Mouse (Mus musculus) splenic B cell, adult 2 months (primary cell): ENCODE data around the gene Kcnq5.
"Not testable (repeated sequence)": the region's sequence is repeated elsewhere in the genome, so short reads cannot be mapped to it uniquely, and the experiment has no call there.

Experiments
- DNase-seq: peaks from one replicate; pipeline ENCODE4 v3.0.0-alpha.2; 2011; ENCODE audit warnings: low read depth, low spot score
- H3K27me3 ChIP-seq: 2 replicates; pipeline ENCODE4 v1.6.1; 2012; ENCODE audit warnings: mild to moderate bottlenecking, low read length, moderate library complexity, mixed read lengths; ENCODE audit not compliant: control insufficient read depth, poor library complexity, insufficient read depth, severe bottlenecking
- H3K36me3 ChIP-seq: 2 replicates; pipeline ENCODE4 v1.6.1; 2012; ENCODE audit warnings: mild to moderate bottlenecking, low read length, moderate library complexity, mixed read lengths; ENCODE audit not compliant: control insufficient read depth, poor library complexity, insufficient read depth, severe bottlenecking

The Kcnq5 gene

GRCm38 (mm10) chr1:21634013-21634412, 327.7 kb downstream of the Kcnq5 start:
- no peaks in the 10 kb centered on the region for H3K27me3 ChIP-seq
- no peaks in the 10 kb centered on the region for H3K36me3 ChIP-seq
- no peak for DNase-seq

DNA sequence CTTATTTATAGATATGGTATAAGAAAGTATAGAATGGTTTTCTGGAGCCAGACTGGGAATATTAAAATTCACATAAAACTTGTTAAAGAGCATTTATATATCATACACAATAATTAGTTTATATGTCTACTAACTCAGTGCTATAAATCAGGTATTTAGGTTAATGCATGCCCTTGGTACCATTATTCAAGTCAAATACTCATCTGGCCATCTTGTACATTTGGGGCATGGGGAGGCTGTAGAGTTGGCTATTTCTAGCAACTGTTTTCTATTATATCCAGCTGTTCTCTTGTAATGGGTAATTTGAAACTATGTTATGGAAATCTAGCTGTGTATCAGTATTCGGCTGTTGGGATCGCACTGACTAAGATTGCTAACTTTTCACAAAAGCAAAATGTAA, 339.3 kb downstream of the Kcnq5 start:
- DNase-seq, result no peak
- Histone ChIP-seq H3K27me3 (no peaks in the 10 kb centered on the region), H3K36me3 (no peaks in the 10 kb centered on the region)

- no peaks in the 10 kb centered on the region for H3K27me3 ChIP-seq
- DNase-seq, result no peak
- H3K36me3 ChIP-seq, result no peaks in the 10 kb centered on the region
These were observed 339.7 kb downstream of the Kcnq5 start for GRCm38 (mm10) chr1:21622039-21622438.

GRCm38 (mm10) chr1:21618712-21619111, 343.0 kb downstream of the Kcnq5 start:
- DNase-seq, result peak; percentile 23
- H3K36me3 ChIP-seq, result no peaks in the 10 kb centered on the region
- no peaks in the 10 kb centered on the region for H3K27me3 ChIP-seq

DNA sequence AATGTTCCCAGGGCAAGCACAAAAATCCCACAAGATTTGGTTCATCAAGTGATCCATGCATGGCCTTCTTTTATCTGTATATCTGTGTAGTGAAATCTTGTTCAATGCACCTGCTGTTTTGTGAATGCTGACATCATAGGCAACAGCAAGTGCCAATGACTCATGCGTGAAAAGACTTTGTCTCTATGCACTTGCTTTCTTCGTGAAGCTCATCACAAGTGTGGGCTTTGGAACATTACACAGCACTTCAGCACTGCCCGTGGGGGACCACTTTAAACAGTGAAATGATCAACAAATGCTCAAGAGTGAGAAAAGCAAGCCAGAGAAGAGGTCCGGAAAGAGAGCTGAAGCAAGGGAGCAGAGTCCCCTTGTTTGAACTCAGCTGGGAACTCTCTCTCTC, 345.1 kb downstream of the Kcnq5 start:
- Histone ChIP-seq H3K36me3 (no peaks in the 10 kb centered on the region), H3K27me3 (no peaks in the 10 kb centered on the region)
- no peak for DNase-seq

DNA sequence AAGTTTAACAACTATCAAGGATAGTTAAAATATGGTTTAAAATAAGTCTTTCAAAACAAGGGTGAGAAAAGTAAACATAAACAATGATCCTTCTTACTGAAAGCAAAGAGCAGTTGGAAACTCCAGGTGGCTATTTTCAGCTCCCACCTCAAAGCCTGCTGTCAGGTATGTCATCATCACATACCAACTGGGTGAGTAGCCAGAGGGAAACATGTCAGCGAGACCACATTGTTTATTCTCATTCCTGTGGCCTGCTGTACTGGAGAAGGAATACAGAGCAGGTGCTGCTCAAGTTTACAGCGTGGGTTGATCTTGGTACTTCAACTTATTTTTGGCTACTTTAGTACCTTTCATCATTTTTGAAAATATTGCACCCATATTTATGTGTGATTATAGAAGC, 347.8 kb downstream of the Kcnq5 start:
- no peaks in the 10 kb centered on the region for H3K27me3 ChIP-seq
- no peak for DNase-seq
- H3K36me3 ChIP-seq, result no peaks in the 10 kb centered on the region

- no peak for DNase-seq
- no peaks in the 10 kb centered on the region for H3K36me3 ChIP-seq
- no peaks in the 10 kb centered on the region for H3K27me3 ChIP-seq
These were observed 357.7 kb downstream of the Kcnq5 start for GRCm38 (mm10) chr1:21604003-21604402.

DNA sequence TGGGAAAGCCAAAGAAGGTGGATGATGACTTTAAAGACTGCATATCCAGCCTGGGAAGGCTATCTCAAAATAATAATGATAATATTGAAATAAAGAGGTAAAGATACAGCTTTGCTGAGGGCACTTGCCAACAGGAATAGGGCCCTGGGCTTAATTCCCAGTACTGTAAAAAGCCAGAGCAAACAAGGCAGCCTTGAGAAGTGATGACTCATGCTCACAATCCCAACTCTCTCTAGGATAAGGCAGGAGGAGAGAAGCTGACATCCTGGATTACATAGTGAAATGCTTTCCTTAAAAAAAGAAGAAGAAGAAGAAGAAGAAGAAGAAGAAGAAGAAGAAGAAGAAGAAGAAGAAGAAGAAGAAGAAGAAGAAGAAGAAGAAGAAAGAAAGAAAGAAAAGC, 359.2 kb downstream of the Kcnq5 start:
- H3K27me3 ChIP-seq, result no peaks in the 10 kb centered on the region
- DNase-seq, result no peak
- H3K36me3 ChIP-seq, result no peaks in the 10 kb centered on the region

- DNase-seq, result no peak
- Histone ChIP-seq H3K36me3 (no peaks in the 10 kb centered on the region), H3K27me3 (no peaks in the 10 kb centered on the region)
These were observed 361.1 kb downstream of the Kcnq5 start for GRCm38 (mm10) chr1:21600606-21601005.

DNA sequence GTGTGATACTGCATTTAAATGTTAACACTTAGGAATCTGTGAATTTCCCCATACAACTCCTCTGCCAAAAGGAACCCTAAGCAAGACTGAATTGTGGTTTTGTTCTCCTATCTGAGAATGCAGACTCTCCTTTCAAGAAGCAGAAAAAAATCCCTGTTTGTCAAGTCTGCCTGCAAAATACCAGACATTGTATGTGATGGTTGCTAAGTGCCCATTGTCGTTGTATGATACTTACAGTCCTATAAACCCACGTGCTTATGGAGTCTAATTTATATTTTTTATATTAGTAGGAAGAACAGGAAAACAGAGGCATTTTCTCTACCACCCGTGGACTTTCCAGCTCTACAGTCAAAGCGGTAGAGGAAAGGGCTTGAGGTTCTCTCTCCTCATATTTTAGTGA, 367.9 kb downstream of the Kcnq5 start:
- H3K36me3 ChIP-seq, result no peaks in the 10 kb centered on the region
- no peak for DNase-seq
- H3K27me3 ChIP-seq, result no peaks in the 10 kb centered on the region

- not testable (repeated sequence) for DNase-seq
These were observed 394.3 kb downstream of the Kcnq5 start for GRCm38 (mm10) chr1:21567397-21567796.

DNA sequence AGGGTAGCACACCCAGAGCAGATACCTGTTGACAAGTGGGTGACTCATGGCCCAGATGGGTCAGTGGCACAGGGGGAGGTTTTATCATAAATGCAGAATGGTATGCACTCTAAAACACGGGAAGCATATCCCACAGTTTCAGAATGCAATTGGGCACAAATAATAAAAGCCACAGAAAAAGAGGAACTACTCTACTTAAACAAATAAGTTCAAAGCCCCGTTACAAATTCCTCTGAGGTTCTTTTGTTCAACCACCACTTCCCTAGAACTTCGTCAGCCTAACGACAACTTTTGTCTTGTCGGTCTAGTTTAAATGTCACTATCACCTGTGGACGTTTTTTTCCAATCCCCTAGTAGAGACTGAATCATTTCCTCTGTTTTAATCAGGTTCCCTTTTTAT, 407.1 kb downstream of the Kcnq5 start:
- peak; percentile 47 for DNase-seq
- Histone ChIP-seq H3K27me3 (no peaks in the 10 kb centered on the region), H3K36me3 (no peaks in the 10 kb centered on the region)

More at GRCm38 (mm10) chr1:21567397-21567796, 394.3 kb downstream of the Kcnq5 start:
- H3K36me3 ChIP-seq, H3K27me3 ChIP-seq: not testable (repeated sequence)

GRCm38 (mm10) chr1:21552715-21553114, 409.0 kb downstream of the Kcnq5 start:
- no peak for DNase-seq
- H3K27me3 ChIP-seq, result no peaks in the 10 kb centered on the region
- H3K36me3 ChIP-seq, result no peaks in the 10 kb centered on the region

- Histone ChIP-seq H3K27me3 (no peaks in the 10 kb centered on the region), H3K36me3 (no peaks in the 10 kb centered on the region)
- no peak for DNase-seq
These were observed 417.8 kb downstream of the Kcnq5 start for GRCm38 (mm10) chr1:21543909-21544308.

DNA sequence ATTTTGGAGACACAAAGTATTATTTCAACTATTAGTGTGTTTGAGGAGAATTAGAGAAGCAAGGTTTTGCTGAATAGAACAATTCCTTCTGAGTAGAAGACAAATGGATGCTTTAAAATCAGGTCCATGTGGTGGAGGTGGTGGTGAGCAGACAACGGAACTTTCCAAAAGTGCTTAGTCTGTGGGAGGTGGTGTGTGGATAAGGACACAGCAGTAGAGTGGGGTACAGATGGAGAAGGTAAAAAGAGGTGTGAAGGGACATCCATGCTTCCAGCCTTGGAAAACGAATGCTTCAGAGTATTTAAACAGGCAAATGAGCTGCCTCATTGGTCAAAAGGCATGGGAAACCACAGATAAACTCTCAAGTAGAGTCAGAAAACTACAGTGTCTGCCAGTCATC, 422.3 kb downstream of the Kcnq5 start:
- DNase-seq, result no peak

DNA sequence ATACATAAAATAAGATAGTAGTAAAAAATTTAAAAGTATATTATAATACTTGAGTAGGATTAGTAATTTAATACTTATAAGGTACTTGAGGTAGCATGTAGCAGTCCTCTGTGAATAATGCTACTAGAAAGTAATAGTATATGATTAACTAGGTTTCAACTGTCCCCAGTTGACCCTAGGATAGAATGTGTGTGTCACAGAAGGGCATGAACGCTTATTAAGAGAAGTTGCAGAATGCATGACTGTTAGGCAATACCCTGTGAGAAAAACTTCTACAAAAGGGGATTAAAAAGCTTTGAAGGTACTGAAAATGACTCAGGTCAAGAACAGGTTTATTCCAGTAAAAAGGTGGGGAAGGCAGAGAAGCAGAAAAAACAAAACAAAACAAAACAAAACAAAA, 430.9 kb downstream of the Kcnq5 start:
- no peak for DNase-seq
- no peaks in the 10 kb centered on the region for H3K27me3 ChIP-seq
- no peaks in the 10 kb centered on the region; the same call in 1 of the 2 replicates for H3K36me3 ChIP-seq

More for the DNA sequence above, 422.3 kb downstream of the Kcnq5 start:
- H3K27me3 ChIP-seq, result no peaks in the 10 kb centered on the region
- H3K36me3 ChIP-seq, result no peaks in the 10 kb centered on the region
